Mouse (Mus musculus): ENCODE measurements around the gene Amd1. TPM values are rescaled to one million over a fixed set of nuclear protein-coding genes. Genes with fewer than 3 reads are reported as not detected.

The Amd1 gene
- polyA plus RNA-seq, 1 experiment from 2014 or later = 78.8 TPM

DNA sequence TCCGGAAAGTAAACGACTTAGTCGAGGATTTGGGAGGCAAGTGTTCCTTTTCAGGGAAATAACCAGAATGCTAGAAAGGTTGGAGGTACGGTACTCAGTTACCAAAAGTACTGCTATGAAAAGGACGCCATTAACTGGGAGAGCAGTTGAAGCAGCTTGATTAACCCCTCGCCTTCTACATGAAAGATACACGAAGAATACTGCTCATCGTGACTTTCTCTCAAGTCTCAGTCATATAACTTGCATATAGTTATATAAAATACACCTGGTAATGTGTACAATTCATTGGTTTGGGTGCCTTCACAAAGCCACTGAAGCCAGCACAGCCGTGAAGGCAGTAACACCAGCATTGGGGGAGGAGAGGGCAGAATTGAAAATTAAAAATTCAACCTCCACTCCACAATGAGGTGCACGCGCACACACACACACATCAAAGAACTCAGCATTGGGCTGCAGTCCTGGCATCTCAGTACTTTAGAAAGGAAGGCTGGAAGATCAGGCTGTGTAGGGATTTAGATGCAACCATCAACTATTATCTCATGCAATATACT, 54.7 kb downstream of the Amd1 start:
- Histone ChIP-seq H3K27me3 (ENCODE audit: control insufficient read depth, insufficient read depth, low read length) (no peaks in the 10 kb centered on the region), H3K4me3 (ENCODE audit: low read length) (peak overlapping the region; percentile 64), H3K4me1 (ENCODE audit: control insufficient read depth, insufficient read depth, low read length) (0 out of 2 replicates have a peak, but pooled peaks cover 4% of the 10 kb centered on the region), H3K9ac (ENCODE audit: low read depth, low read length) (peak overlapping the region; percentile 63; the same call in 1 of the 2 replicates), H3K36me3 (ENCODE audit: control insufficient read depth, insufficient read depth, low read length) (peaks cover 61% of the 10 kb centered on the region), H3K4me2 (replicated peaks; ENCODE audit: low read depth, low read length) (peak overlapping the region; percentile 65), H3K27ac (ENCODE audit: low read depth, low read length) (0 out of 2 replicates have a peak overlapping the region, but pooled peaks have one; percentile 31), H3K9me3 (ENCODE audit: control insufficient read depth, low read length) (no peaks in the 10 kb centered on the region)
- ATAC-seq (ENCODE audit: low FRiP score, low TSS enrichment) = 0 out of 2 replicates have a peak, but pooled peaks have one; percentile 10
- WGBS = 34% methylated on average over 11 of the region's 11 CpGs

DNA sequence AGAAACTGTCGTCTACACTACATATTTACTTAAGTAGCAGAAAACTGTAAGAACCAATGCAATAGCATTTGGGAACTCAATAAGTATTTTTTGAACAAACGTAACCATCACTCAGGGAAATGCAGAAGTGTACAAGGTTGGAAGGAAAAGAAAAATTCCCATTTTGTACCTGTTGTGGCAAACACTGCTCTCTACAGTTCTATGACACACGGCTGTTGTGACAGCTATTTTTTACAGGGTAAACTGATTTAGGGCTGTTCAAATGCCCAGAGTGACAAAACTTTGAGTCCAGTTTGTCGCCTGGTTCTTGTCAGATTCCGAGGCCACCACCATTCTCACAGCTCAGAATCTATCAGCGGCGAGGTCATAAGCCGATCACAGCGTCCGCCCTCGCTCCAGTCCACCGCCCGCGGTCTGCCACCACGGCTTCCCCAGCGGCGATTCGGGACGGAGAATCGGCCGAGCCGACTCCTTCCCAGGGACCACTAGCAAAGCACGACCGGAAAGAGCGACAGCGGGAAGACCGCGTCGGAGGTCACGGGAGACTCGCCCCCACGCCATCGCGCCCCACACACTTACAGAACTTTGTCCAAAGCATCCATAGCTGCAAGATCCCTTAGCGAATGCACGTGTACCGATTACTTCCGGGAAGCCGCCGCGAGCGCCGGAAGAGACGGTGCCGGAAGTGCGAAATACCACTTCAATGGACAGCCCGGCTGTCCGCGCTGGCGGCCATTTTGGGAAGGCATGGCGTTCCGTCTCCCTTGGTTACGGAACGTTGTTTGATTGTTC, 55.4 kb downstream of the Amd1 start, which contains the start of gene Rpf2:
Gene Rpf2, minus strand, starts transcription at position 663 of the 792 bp plus-strand sequence.
- Histone ChIP-seq H3K27me3 (ENCODE audit: control insufficient read depth, insufficient read depth, low read length) (no peaks in the 10 kb centered on the region), H3K27ac (ENCODE audit: low read depth, low read length) (peak within 1 kb of the TSS; percentile 52; the same call in 1 of the 2 replicates), H3K36me3 (ENCODE audit: control insufficient read depth, insufficient read depth, low read length) (peaks cover 61% of the 10 kb centered on the region), H3K4me1 (ENCODE audit: control insufficient read depth, insufficient read depth, low read length) (0 out of 2 replicates have a peak, but pooled peaks cover 4% of the 10 kb centered on the region), H3K9me3 (ENCODE audit: control insufficient read depth, low read length) (no peaks in the 10 kb centered on the region), H3K4me3 (ENCODE audit: low read length) (peak within 1 kb of the TSS; percentile 64), H3K4me2 (replicated peaks; ENCODE audit: low read depth, low read length) (peak within 1 kb of the TSS; percentile 65), H3K9ac (ENCODE audit: low read depth, low read length) (peak within 1 kb of the TSS; percentile 63)
- peak; percentile 93 for ATAC-seq (ENCODE audit: low FRiP score, low TSS enrichment)
- under 1% methylated on average over 54 of the region's 54 CpGs for WGBS

DNA sequence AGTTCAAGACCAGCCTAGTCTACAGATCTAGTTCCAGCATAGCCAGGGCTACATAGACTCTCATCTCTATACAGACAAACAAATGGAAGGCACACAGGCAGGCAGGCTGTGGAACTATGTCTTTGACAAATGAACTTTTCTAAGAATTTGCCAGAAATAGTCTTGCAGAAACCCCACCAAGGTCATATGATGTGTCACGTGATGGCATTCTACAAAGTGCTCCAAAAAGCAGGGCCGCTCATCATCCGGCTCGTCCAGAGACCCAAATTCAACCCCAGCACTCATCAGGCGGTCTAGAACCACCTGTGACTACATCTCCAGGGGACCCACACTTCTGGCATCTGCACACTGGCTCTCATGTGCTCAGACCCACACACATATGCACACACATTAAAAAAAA, 64.2 kb downstream of the Amd1 start:
- Histone ChIP-seq H3K4me1 (ENCODE audit: control insufficient read depth, insufficient read depth, low read length) (no peaks in the 10 kb centered on the region), H3K4me2 (replicated peaks; ENCODE audit: low read depth, low read length) (no peak overlapping the region), H3K36me3 (ENCODE audit: control insufficient read depth, insufficient read depth, low read length) (peaks cover 68% of the 10 kb centered on the region), H3K27me3 (ENCODE audit: control insufficient read depth, insufficient read depth, low read length) (no peaks in the 10 kb centered on the region), H3K4me3 (ENCODE audit: low read length) (no peak overlapping the region), H3K9me3 (ENCODE audit: control insufficient read depth, low read length) (no peaks in the 10 kb centered on the region), H3K27ac (ENCODE audit: low read depth, low read length) (no peak overlapping the region), H3K9ac (ENCODE audit: low read depth, low read length) (no peak overlapping the region)
- ATAC-seq (ENCODE audit: low FRiP score, low TSS enrichment) = no peak
- 89% methylated on average over 5 of the region's 5 CpGs for WGBS

Other genes starting within 250 kb of the Amd1 start
- gene Slc16a10, start 159.9 kb downstream of the Amd1 start, polyA plus RNA-seq (2014; fragmentation: Nextera tagmentation; extraction: Ambion mirVana) = 4.2 and 9.2 TPM in 2 replicates
- gene Rpf2, start 55.1 kb downstream of the Amd1 start, polyA plus RNA-seq (2014; fragmentation: Nextera tagmentation; extraction: Ambion mirVana) = 82.7 and 98.1 TPM in 2 replicates
- 147 and 190 TPM in 2 replicates for gene Gtf3c6, start 44.1 kb downstream of the Amd1 start, polyA plus RNA-seq (2014; fragmentation: Nextera tagmentation; extraction: Ambion mirVana)
- gene Cdk19, start 37.4 kb upstream of the Amd1 start, polyA plus RNA-seq (2014; fragmentation: Nextera tagmentation; extraction: Ambion mirVana) = 6.7 and 10.8 TPM in 2 replicates

All from kidney, embryonic 14.5 days (tissue).